Mouse (Mus musculus): Measurements from ENCODE around the gene Mroh7. TPM values are rescaled to one million over a fixed set of nuclear protein-coding genes. Genes with fewer than 3 reads are reported as not detected.
A peak's percentile ranks its signal among the peaks of the same experiment; 100 is the strongest.
"Not testable (repeated sequence)": the region's sequence is repeated elsewhere in the genome, so short reads cannot be mapped to it uniquely, and the experiment has no call there.

The Mroh7 gene
- polyA plus RNA-seq, 1 experiment from 2014 or later: not detected

DNA sequence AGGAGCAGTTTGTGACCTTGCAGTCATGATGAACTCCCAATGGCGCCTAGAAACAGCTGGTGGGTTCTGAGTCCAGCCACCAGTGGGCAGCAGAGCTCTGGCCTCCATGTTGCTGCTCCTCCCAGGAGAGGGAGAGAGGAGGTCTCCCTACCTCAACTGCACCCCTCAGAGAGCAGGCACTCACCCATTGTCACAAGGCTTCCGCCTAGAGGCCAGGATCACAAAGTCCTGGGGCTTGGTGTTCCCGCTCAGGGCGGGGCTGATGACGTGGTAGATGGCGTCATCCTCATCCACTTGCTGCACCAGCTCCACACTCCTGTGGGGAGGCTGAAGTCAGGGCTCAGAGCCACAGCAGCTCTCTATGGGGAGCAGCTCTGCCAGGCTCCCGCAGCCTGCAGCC, 19.0 kb upstream of the Mroh7 start:
- 3% methylated on average over 7 of the region's 7 CpGs for WGBS
- Histone ChIP-seq H3K27me3 (ENCODE audit: control insufficient read depth, insufficient read depth, low read length) (no peaks in the 10 kb centered on the region), H3K9me3 (ENCODE audit: control insufficient read depth, low read length) (no peaks in the 10 kb centered on the region), H3K9ac (ENCODE audit: low read length) (peak overlapping the region; percentile 40), H3K4me3 (ENCODE audit: low read depth, low read length) (no peak overlapping the region), H3K4me2 (ENCODE audit: low read depth, low read length, severe bottlenecking) (peak overlapping the region; percentile 33; the same call in 1 of the 2 replicates), H3K27ac (ENCODE audit: low read depth, low read length) (no peak overlapping the region), H3K36me3 (ENCODE audit: control insufficient read depth, insufficient read depth, low read length) (no peaks in the 10 kb centered on the region), H3K4me1 (replicated peaks; ENCODE audit: control insufficient read depth, insufficient read depth, low read length) (peaks cover 2% of the 10 kb centered on the region; the same call in 1 of the 2 replicates)
- ATAC-seq (replicated peaks; ENCODE audit: low FRiP score) (peak; percentile 89), DNase-seq (ENCODE audit: low spot score) (peak; percentile 85)

DNA sequence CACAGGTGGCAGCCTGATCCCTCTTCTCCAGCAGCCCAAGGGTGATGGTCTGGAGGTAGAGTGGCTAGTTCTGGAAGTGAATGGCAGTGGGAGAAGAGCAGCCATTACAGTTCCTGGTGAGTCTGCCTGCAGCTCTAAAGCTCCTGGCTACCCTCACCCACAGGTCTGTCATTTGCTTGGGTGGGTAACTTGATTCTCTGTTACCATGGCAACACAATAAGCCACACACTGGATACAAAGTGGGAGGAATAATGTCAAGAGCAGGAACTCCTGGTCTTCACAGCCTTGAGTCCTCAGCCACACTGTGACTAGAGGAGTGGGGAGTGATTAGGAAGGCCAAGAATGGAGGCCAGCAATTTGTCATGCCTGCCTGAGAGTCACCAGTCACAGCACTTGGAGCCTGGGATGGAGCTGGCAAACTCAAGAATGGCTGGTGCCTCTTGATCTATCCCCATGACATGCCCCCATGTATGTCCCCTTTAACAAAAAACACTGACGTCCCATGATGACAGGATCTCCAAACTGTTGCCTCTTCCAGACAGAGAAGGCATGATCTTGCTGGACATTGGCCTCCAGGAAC, 16.4 kb upstream of the Mroh7 start:
- Histone ChIP-seq H3K4me2 (ENCODE audit: low read depth, low read length, severe bottlenecking) (no peak overlapping the region), H3K9me3 (ENCODE audit: control insufficient read depth, low read length) (no peaks in the 10 kb centered on the region), H3K4me3 (ENCODE audit: low read depth, low read length) (no peak overlapping the region), H3K27ac (ENCODE audit: low read depth, low read length) (no peak overlapping the region), H3K27me3 (ENCODE audit: control insufficient read depth, insufficient read depth, low read length) (no peaks in the 10 kb centered on the region), H3K4me1 (replicated peaks; ENCODE audit: control insufficient read depth, insufficient read depth, low read length) (peaks cover 2% of the 10 kb centered on the region; the same call in 1 of the 2 replicates), H3K36me3 (ENCODE audit: control insufficient read depth, insufficient read depth, low read length) (no peaks in the 10 kb centered on the region), H3K9ac (ENCODE audit: low read length) (no peak overlapping the region)
- 88% methylated on average over 1 of the region's 1 CpGs for WGBS
- DNase-seq (ENCODE audit: low spot score) (no peak), ATAC-seq (replicated peaks; ENCODE audit: low FRiP score) (no peak)

DNA sequence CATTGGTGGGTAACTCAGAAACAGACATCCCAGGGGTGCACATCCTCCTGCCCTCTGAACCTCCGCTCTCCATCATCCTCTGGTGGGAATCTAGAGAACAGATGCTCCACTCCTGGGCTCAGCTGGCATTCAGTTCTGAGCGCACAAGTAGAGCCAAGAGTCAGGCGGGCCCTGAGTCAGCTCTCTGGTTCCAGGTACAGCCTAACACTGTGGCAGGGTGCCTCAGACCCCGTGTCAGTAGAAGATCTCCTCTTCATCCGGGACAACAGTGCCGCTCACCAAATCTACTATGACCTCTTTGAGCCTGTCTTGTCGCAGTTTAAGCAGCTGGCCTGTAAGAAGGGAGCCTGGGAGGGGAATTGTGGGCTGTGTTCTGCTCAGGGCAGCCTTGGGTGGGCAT, 15.1 kb upstream of the Mroh7 start:
- no peak overlapping the region for H3K9ac ChIP-seq (ENCODE audit: low read length)
- peaks cover 2% of the 10 kb centered on the region; the same call in 1 of the 2 replicates for H3K4me1 ChIP-seq (replicated peaks; ENCODE audit: control insufficient read depth, insufficient read depth, low read length)
- no peak overlapping the region for H3K4me3 ChIP-seq (ENCODE audit: low read depth, low read length)
- H3K27me3 ChIP-seq (ENCODE audit: control insufficient read depth, insufficient read depth, low read length): no peaks in the 10 kb centered on the region
- no peak for ATAC-seq (replicated peaks; ENCODE audit: low FRiP score)
- H3K27ac ChIP-seq (ENCODE audit: low read depth, low read length): no peak overlapping the region
- H3K4me2 ChIP-seq (ENCODE audit: low read depth, low read length, severe bottlenecking): no peak overlapping the region
- no peaks in the 10 kb centered on the region for H3K36me3 ChIP-seq (ENCODE audit: control insufficient read depth, insufficient read depth, low read length)
- WGBS: 84% methylated on average over 7 of the region's 7 CpGs
- H3K9me3 ChIP-seq (ENCODE audit: control insufficient read depth, low read length): no peaks in the 10 kb centered on the region
- DNase-seq (ENCODE audit: low spot score): no peak

DNA sequence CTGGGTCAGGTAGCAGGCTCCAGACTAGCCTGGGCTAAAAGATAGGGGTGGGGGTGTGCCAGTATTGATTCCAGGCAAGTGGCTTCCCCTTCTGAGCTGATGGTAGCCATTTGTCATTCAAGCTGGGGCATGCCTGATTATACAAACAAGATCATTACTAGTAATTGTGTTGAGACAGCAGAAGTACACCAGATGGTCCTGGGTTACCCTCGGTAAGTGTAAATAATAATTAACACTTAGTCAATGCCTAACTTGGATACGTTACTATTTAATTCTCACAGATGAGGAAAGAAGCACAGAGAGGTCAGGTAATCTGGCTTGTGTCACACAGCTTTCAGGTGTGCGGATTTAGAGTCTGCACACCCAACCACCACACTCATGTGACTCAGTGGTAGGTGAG, 7.2 kb upstream of the Mroh7 start:
- Histone ChIP-seq H3K9ac (ENCODE audit: low read length) (no peak overlapping the region), H3K9me3 (ENCODE audit: control insufficient read depth, low read length) (no peaks in the 10 kb centered on the region), H3K4me3 (ENCODE audit: low read depth, low read length) (no peak overlapping the region), H3K4me2 (ENCODE audit: low read depth, low read length, severe bottlenecking) (no peak overlapping the region), H3K4me1 (replicated peaks; ENCODE audit: control insufficient read depth, insufficient read depth, low read length) (no peaks in the 10 kb centered on the region), H3K27me3 (ENCODE audit: control insufficient read depth, insufficient read depth, low read length) (no peaks in the 10 kb centered on the region), H3K36me3 (ENCODE audit: control insufficient read depth, insufficient read depth, low read length) (no peaks in the 10 kb centered on the region), H3K27ac (ENCODE audit: low read depth, low read length) (no peak overlapping the region)
- DNase-seq (ENCODE audit: low spot score) (no peak), ATAC-seq (replicated peaks; ENCODE audit: low FRiP score) (no peak)
- WGBS: 79% methylated on average over 3 of the region's 3 CpGs

DNA sequence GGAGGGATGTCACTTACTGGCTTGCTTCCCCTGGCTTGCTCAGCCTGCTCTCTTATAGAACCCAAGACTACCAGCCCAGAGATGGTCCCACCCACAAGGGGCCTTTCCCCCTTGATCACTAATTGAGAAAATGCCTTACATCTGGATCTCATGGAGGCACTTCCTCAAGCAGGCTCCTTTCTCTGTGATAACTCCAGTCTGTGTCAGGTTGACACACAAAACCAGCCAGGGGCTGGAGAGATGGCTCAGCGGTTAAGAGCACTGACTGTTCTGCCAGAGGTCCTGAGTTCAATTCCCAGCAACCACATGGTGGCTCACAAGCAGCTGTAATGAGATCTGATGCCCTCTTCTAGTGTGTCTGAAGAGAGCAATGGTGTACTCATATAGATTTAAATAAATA, 6.2 kb upstream of the Mroh7 start:
- not testable (repeated sequence) for H3K27ac ChIP-seq (ENCODE audit: low read depth, low read length); H3K4me3 ChIP-seq (ENCODE audit: low read depth, low read length); H3K4me1 ChIP-seq (replicated peaks; ENCODE audit: control insufficient read depth, insufficient read depth, low read length); DNase-seq (ENCODE audit: low spot score); H3K9me3 ChIP-seq (ENCODE audit: control insufficient read depth, low read length); H3K36me3 ChIP-seq (ENCODE audit: control insufficient read depth, insufficient read depth, low read length); H3K9ac ChIP-seq (ENCODE audit: low read length); H3K27me3 ChIP-seq (ENCODE audit: control insufficient read depth, insufficient read depth, low read length); ATAC-seq (replicated peaks; ENCODE audit: low FRiP score); H3K4me2 ChIP-seq (ENCODE audit: low read depth, low read length, severe bottlenecking)
- WGBS: 67% methylated on average over 1 of the region's 1 CpGs

DNA sequence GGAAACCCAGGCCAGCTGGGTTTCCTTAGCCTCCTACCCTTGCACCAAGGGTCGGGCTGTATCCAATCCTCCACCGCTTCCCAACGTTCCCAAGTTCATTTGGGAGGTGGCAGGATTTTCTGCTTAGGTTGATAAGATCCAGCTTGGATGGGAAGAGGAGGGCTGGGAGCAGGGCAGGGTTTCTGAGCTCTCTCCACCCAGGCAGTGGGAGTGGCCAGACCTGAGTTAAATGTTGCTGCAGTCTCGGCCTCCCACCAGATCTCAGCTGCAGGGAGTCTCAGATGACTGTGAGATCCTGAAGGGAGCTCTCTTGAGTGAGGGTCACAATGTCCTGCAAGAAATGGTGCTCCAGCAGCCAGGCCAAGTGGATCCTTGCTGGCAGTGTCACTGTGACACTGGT, 2.9 kb upstream of the Mroh7 start, which contains the start of gene Fam151a:
TSS of gene Fam151a (plus strand) at position 254 of the 400 bp plus-strand sequence.
- no peak within 1 kb of the TSS for H3K27ac ChIP-seq (ENCODE audit: low read depth, low read length)
- WGBS: 58% methylated on average over 4 of the region's 4 CpGs
- no peaks in the 10 kb centered on the region for H3K4me1 ChIP-seq (replicated peaks; ENCODE audit: control insufficient read depth, insufficient read depth, low read length)
- H3K9me3 ChIP-seq (ENCODE audit: control insufficient read depth, low read length): no peaks in the 10 kb centered on the region
- no peak within 1 kb of the TSS for H3K4me2 ChIP-seq (ENCODE audit: low read depth, low read length, severe bottlenecking)
- ATAC-seq (replicated peaks; ENCODE audit: low FRiP score): no peak
- no peak within 1 kb of the TSS for H3K4me3 ChIP-seq (ENCODE audit: low read depth, low read length)
- no peak within 1 kb of the TSS for H3K9ac ChIP-seq (ENCODE audit: low read length)
- H3K36me3 ChIP-seq (ENCODE audit: control insufficient read depth, insufficient read depth, low read length): no peaks in the 10 kb centered on the region
- no peaks in the 10 kb centered on the region for H3K27me3 ChIP-seq (ENCODE audit: control insufficient read depth, insufficient read depth, low read length)
- DNase-seq (ENCODE audit: low spot score): no peak

DNA sequence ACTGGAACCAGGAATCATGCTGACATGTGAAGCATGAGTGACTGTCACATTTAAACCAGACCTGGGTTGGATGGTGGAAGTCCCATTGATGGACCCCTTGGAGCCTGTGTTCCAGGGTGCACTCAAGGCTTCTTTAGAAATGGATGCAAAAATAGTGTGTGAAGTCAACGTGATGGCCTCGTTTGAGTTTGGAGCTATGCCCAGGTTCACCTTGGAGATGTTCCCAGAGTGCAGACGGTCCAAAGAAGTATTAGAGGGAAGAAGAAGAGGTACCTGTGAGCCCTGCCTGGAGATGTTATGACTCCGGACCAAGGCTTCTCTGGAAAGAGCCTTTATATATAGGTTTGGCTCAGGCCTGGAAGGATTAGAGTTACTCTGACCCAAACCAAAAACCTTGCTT, 10.1 kb downstream of the Mroh7 start:
- no peak for DNase-seq (ENCODE audit: low spot score)
- H3K27ac ChIP-seq (ENCODE audit: low read depth, low read length): no peak overlapping the region
- H3K9ac ChIP-seq (ENCODE audit: low read length): no peak overlapping the region
- H3K9me3 ChIP-seq (ENCODE audit: control insufficient read depth, low read length): no peaks in the 10 kb centered on the region
- H3K4me1 ChIP-seq (replicated peaks; ENCODE audit: control insufficient read depth, insufficient read depth, low read length): no peaks in the 10 kb centered on the region
- H3K27me3 ChIP-seq (ENCODE audit: control insufficient read depth, insufficient read depth, low read length): no peaks in the 10 kb centered on the region
- H3K4me2 ChIP-seq (ENCODE audit: low read depth, low read length, severe bottlenecking): no peak overlapping the region
- H3K4me3 ChIP-seq (ENCODE audit: low read depth, low read length): no peak overlapping the region
- WGBS: 90% methylated on average over 4 of the region's 4 CpGs
- H3K36me3 ChIP-seq (ENCODE audit: control insufficient read depth, insufficient read depth, low read length): no peaks in the 10 kb centered on the region
- no peak for ATAC-seq (replicated peaks; ENCODE audit: low FRiP score)

DNA sequence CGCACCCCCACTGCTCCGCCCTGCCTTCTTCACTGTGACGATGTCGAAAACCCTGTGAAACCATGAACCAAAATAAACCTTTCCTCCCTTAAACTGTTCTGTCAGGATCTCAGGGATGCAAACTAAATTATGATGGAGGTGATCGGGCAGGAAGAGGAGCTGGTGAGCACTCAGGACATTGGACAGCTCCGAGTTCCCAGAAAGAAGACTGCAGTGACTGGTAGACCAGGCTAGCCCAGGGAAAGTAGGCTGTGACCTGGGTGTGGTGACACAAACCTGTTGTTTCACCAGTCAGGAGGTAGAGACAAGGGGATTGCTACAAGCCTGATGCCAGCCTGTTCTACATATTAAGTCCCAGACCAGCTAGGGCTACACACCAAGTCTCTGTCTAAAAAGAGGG, 17.1 kb downstream of the Mroh7 start:
- H3K4me3 ChIP-seq (ENCODE audit: low read depth, low read length): no peak overlapping the region

DNA sequence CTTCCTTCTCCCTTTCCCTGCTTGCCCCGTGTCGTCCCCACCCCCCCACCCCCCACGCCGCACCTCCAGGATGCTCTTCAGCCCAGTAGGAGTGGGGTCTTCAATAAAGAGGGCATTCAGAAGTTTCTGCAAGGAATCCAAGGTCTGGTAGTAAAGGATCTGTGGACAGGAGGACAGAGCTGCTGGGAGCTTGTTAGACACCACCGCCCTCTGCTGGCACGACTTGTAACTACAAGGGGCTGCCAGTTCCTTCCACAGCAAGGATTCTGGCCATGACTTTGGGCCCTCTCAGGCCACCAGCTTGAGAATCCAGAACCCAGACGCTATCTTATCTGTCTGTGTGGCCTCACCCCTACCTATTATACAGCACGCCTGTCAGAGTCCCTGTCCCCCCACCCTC, 22.3 kb downstream of the Mroh7 start:
- H3K27ac ChIP-seq (ENCODE audit: low read depth, low read length): no peak overlapping the region
- peaks cover 5% of the 10 kb centered on the region; the same call in 1 of the 2 replicates for H3K4me1 ChIP-seq (replicated peaks; ENCODE audit: control insufficient read depth, insufficient read depth, low read length)
- H3K4me3 ChIP-seq (ENCODE audit: low read depth, low read length): no peak overlapping the region
- no peaks in the 10 kb centered on the region for H3K27me3 ChIP-seq (ENCODE audit: control insufficient read depth, insufficient read depth, low read length)
- no peaks in the 10 kb centered on the region for H3K36me3 ChIP-seq (ENCODE audit: control insufficient read depth, insufficient read depth, low read length)
- no peak overlapping the region for H3K4me2 ChIP-seq (ENCODE audit: low read depth, low read length, severe bottlenecking)
- no peak overlapping the region for H3K9ac ChIP-seq (ENCODE audit: low read length)
- DNase-seq (ENCODE audit: low spot score): peak; percentile 91
- 1% methylated on average over 8 of the region's 8 CpGs for WGBS
- H3K9me3 ChIP-seq (ENCODE audit: control insufficient read depth, low read length): no peaks in the 10 kb centered on the region
- peak; percentile 24; the same call in 1 of the 2 replicates for ATAC-seq (replicated peaks; ENCODE audit: low FRiP score)

More for the DNA sequence above, 17.1 kb downstream of the Mroh7 start:
- Histone ChIP-seq H3K27me3 (ENCODE audit: control insufficient read depth, insufficient read depth, low read length) (no peaks in the 10 kb centered on the region), H3K4me2 (ENCODE audit: low read depth, low read length, severe bottlenecking) (no peak overlapping the region), H3K27ac (ENCODE audit: low read depth, low read length) (no peak overlapping the region), H3K36me3 (ENCODE audit: control insufficient read depth, insufficient read depth, low read length) (no peaks in the 10 kb centered on the region), H3K9me3 (ENCODE audit: control insufficient read depth, low read length) (no peaks in the 10 kb centered on the region), H3K9ac (ENCODE audit: low read length) (no peak overlapping the region), H3K4me1 (replicated peaks; ENCODE audit: control insufficient read depth, insufficient read depth, low read length) (no peaks in the 10 kb centered on the region)
- ATAC-seq (replicated peaks; ENCODE audit: low FRiP score) (no peak), DNase-seq (ENCODE audit: low spot score) (no peak)
- whole genome bisulfite sequencing: 92% methylated on average over 6 of the region's 6 CpGs

Data from forebrain, embryonic 11.5 days (tissue).